Mouse (Mus musculus) myocyte (in vitro differentiated cells): Measurements from ENCODE around the gene Ccnt2.

Experiments
- CEBPB ChIP-seq: IDR thresholded peaks from 2 replicates; pipeline ENCODE4 v1.6.1; 2011; ENCODE audit warnings: mild to moderate bottlenecking, moderate library complexity; ENCODE audit not compliant: poor library complexity, insufficient read depth, severe bottlenecking
- MAX ChIP-seq: IDR thresholded peaks from one replicate; pipeline ENCODE4 v1.6.1; 2011; ENCODE audit warnings: low read depth, mild to moderate bottlenecking, control low read depth
- MYOG ChIP-seq, 3 experiments: IDR thresholded peaks; one replicate each; pipeline ENCODE4 v1.6.1; 2011; ENCODE audit warnings: control low read depth in 2 of 3, low read depth in 2 of 3, mild to moderate bottlenecking in 2 of 3; ENCODE audit not compliant: insufficient read length in 2 of 3, control insufficient read depth in 1 of 3, insufficient read depth in 1 of 3
- POLR2A ChIP-seq: IDR thresholded peaks from one replicate; pipeline ENCODE4 v1.6.1; 2011; ENCODE audit warnings: low read depth, mild to moderate bottlenecking, control low read depth, moderate library complexity; ENCODE audit not compliant: insufficient read length
- POLR2AphosphoS2 ChIP-seq: IDR thresholded peaks from one replicate; pipeline ENCODE4 v1.6.1; 2011; ENCODE audit warnings: low read depth, control low read depth; ENCODE audit not compliant: insufficient read length

DNA sequence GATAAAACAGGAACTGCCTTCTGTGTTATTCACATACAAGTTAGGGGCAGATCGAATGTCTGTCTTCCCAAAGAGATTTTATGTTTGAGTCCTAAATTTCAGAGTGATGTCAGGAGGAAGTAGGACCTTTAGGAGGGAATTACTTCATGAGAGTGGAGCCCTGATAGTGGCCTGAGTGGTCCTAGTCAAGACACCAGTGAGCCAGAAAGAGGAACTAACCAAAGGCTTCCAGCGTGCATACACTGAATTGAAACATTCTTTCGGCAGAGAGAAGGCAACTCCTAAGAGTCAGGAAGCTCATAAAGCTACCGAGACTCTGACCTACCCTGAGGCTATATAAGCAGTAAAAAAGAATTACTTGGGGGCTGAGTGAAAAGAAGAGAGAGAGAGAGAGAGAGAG is 62.7 kb downstream of the Ccnt2 start:
- no peak for TF ChIP-seq MAX
- no peak for TF ChIP-seq POLR2A
- no peak for TF ChIP-seq POLR2AphosphoS2
- no peak for TF ChIP-seq CEBPB
- no peak for TF ChIP-seq MYOG (IDR thresholded peaks at IDR 0.05; ENCODE audit: control insufficient read depth in 1 of 3, insufficient read depth in 1 of 3, insufficient read length in 2 of 3, low read depth in 2 of 3)
